Mouse (Mus musculus): ENCODE results near the gene Itgb1. TPM values are rescaled to one million over a fixed set of nuclear protein-coding genes. Genes with fewer than 3 reads are reported as not detected.
A peak's percentile ranks its signal among the peaks of the same experiment; 100 is the strongest.

Gene Itgb1
- polyA plus RNA-seq, 1 experiment, result 74.0 TPM

- TF ChIP-seq POLR2A (IDR thresholded peaks at IDR 0.05; ENCODE audit: borderline replicate concordance, extremely low read depth, insufficient read depth, insufficient read length, poor library complexity, severe bottlenecking) (no peak), CTCF (IDR thresholded peaks at IDR 0.05; ENCODE audit: borderline replicate concordance, extremely low read depth, insufficient read depth, insufficient read length) (no peak)
- no peak for DNase-seq (ENCODE audit: low read depth)
Observed at GRCm38 (mm10) chr8:128662696-128663095, 22.8 kb upstream of the Itgb1 start.

GRCm38 (mm10) chr8:128663106-128663505, 22.3 kb upstream of the Itgb1 start:
- TF ChIP-seq POLR2A (IDR thresholded peaks at IDR 0.05; ENCODE audit: borderline replicate concordance, extremely low read depth, insufficient read depth, insufficient read length, poor library complexity, severe bottlenecking) (no peak), CTCF (IDR thresholded peaks at IDR 0.05; ENCODE audit: borderline replicate concordance, extremely low read depth, insufficient read depth, insufficient read length) (no peak)
- no peak for DNase-seq (ENCODE audit: low read depth)

GRCm38 (mm10) chr8:128666576-128667263, 18.7 kb upstream of the Itgb1 start:
- no peak for DNase-seq (ENCODE audit: low read depth)
- TF ChIP-seq CTCF (IDR thresholded peaks at IDR 0.05; ENCODE audit: borderline replicate concordance, extremely low read depth, insufficient read depth, insufficient read length) (no peak), POLR2A (IDR thresholded peaks at IDR 0.05; ENCODE audit: borderline replicate concordance, extremely low read depth, insufficient read depth, insufficient read length, poor library complexity, severe bottlenecking) (no peak)

- no peak for TF ChIP-seq CTCF (IDR thresholded peaks at IDR 0.05; ENCODE audit: borderline replicate concordance, extremely low read depth, insufficient read depth, insufficient read length)
- TF ChIP-seq POLR2A (IDR thresholded peaks at IDR 0.05; ENCODE audit: borderline replicate concordance, extremely low read depth, insufficient read depth, insufficient read length, poor library complexity, severe bottlenecking), result no peak
- DNase-seq (ENCODE audit: low read depth), result no peak
Observed at GRCm38 (mm10) chr8:128671813-128672212, 13.6 kb upstream of the Itgb1 start.

GRCm38 (mm10) chr8:128672441-128672840, 13.0 kb upstream of the Itgb1 start:
- no peak for TF ChIP-seq CTCF (IDR thresholded peaks at IDR 0.05; ENCODE audit: borderline replicate concordance, extremely low read depth, insufficient read depth, insufficient read length)
- DNase-seq (ENCODE audit: low read depth), result no peak

GRCm38 (mm10) chr8:128672950-128673349, 12.5 kb upstream of the Itgb1 start:
- TF ChIP-seq POLR2A (IDR thresholded peaks at IDR 0.05; ENCODE audit: borderline replicate concordance, extremely low read depth, insufficient read depth, insufficient read length, poor library complexity, severe bottlenecking) (no peak), CTCF (IDR thresholded peaks at IDR 0.05; ENCODE audit: borderline replicate concordance, extremely low read depth, insufficient read depth, insufficient read length) (no peak)
- DNase-seq (ENCODE audit: low read depth), result no peak

- TF ChIP-seq CTCF (IDR thresholded peaks at IDR 0.05; ENCODE audit: borderline replicate concordance, extremely low read depth, insufficient read depth, insufficient read length) (no peak), POLR2A (IDR thresholded peaks at IDR 0.05; ENCODE audit: borderline replicate concordance, extremely low read depth, insufficient read depth, insufficient read length, poor library complexity, severe bottlenecking) (no peak)
- no peak for DNase-seq (ENCODE audit: low read depth)
Observed at GRCm38 (mm10) chr8:128675848-128676629, 9.4 kb upstream of the Itgb1 start.

- peak; percentile 17 for DNase-seq (ENCODE audit: low read depth)
Observed at GRCm38 (mm10) chr8:128679909-128680308, 5.5 kb upstream of the Itgb1 start.

GRCm38 (mm10) chr8:128680548-128681325, 4.7 kb upstream of the Itgb1 start:
- TF ChIP-seq POLR2A (IDR thresholded peaks at IDR 0.05; ENCODE audit: borderline replicate concordance, extremely low read depth, insufficient read depth, insufficient read length, poor library complexity, severe bottlenecking) (no peak), CTCF (IDR thresholded peaks at IDR 0.05; ENCODE audit: borderline replicate concordance, extremely low read depth, insufficient read depth, insufficient read length) (no peak)
- no peak for DNase-seq (ENCODE audit: low read depth)

More at GRCm38 (mm10) chr8:128679909-128680308, 5.5 kb upstream of the Itgb1 start:
- TF ChIP-seq CTCF (IDR thresholded peaks at IDR 0.05; ENCODE audit: borderline replicate concordance, extremely low read depth, insufficient read depth, insufficient read length), result no peak
- TF ChIP-seq POLR2A (IDR thresholded peaks at IDR 0.05; ENCODE audit: borderline replicate concordance, extremely low read depth, insufficient read depth, insufficient read length, poor library complexity, severe bottlenecking), result no peak

GRCm38 (mm10) chr8:128681970-128682369, 3.5 kb upstream of the Itgb1 start:
- DNase-seq (ENCODE audit: low read depth), result no peak
- no peak for TF ChIP-seq CTCF (IDR thresholded peaks at IDR 0.05; ENCODE audit: borderline replicate concordance, extremely low read depth, insufficient read depth, insufficient read length)
- no peak for TF ChIP-seq POLR2A (IDR thresholded peaks at IDR 0.05; ENCODE audit: borderline replicate concordance, extremely low read depth, insufficient read depth, insufficient read length, poor library complexity, severe bottlenecking)
